Mouse (Mus musculus): ENCODE results near the gene Gm28551. TPM values are rescaled to one million over a fixed set of nuclear protein-coding genes. Genes with fewer than 3 reads are reported as not detected.

Gm28551 gene
- total and polyA plus RNA-seq, 3 experiments: 0.06 to 0.14 TPM; not detected in 1

DNA sequence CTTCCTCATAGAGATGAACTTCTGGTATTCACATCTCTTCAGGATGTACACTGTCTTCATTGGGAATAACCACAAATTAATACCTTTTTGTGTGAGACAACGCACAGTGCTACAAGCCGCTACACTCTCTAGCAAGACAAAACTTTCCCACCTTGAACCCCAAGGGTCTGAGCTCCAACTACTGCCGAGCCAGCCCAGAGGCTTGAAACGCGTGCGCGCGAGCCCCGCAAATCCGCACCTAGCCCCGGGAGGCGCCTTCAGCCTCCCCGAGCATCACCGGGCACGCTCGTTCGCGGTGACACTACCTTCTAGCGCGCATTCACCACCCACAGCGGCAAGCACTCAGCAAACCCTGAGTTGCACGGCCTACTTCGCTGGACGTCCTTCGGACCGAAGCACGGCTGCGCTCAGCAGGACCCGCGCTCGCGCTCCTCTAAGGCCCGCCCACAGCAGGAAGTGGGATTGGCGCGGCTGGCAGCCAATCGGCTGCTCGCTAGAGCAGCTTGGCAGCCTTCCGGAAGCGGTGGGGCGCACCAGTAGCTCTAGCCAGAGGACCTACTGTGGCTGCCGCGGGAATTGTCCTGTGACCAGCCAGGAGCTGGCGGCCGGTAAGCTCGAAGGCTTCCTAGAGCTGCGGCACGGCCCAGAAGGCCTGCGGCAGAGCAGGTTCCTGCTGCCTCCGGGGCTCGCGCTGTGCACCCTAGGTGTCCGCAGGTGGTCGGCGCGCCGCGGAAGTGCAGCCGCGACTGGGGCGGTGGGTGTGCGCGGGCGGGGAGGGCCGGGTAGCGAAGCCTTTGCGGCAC is 55.7 kb downstream of the Gm28551 start, which contains the start of the genes Pms1, Ormdl1 and Gm28778:
Gene Pms1 (minus strand): TSS at position 438 of the 803 bp plus-strand sequence.
Gene Ormdl1 (plus strand): TSS at position 515 of the 803 bp plus-strand sequence.
Gene Gm28778 (plus strand): TSS at position 531 of the 803 bp plus-strand sequence.
- intact Hi-C loops (cut with DNase I): loop anchor here (2.0 to 5.0 kb wide), 2 partner anchors 16 to 56 kb away; partner anchors contain the start of genes Asdurf, Asnsd1, Gm28551 and Osgepl1
- Histone ChIP-seq H3K27me3 (ENCODE audit: control insufficient read depth, insufficient read depth, low read length) (no peaks in the 10 kb centered on the region), H3K4me3 (peak within 1 kb of the TSS; percentile 80), H3K36me3 (ENCODE audit: control insufficient read depth, insufficient read depth, low read length) (no peaks in the 10 kb centered on the region; the same call in none of the 2 replicates), H3K4me1 (ENCODE audit: control insufficient read depth, insufficient read depth, low read length) (no peaks in the 10 kb centered on the region), H3K27ac (peak within 1 kb of the TSS; percentile 81), H3K9ac (ENCODE audit: low read depth, low read length) (peak within 1 kb of the TSS; percentile 87), H3K79me2 (replicated peaks; ENCODE audit: control insufficient read depth, insufficient read depth, low read length) (no peaks in the 10 kb centered on the region)
- peak; percentile 52 for TF ChIP-seq CTCF (IDR thresholded peaks at IDR 0.05)
- TF ChIP-seq POLR2A (IDR thresholded peaks at IDR 0.05; ENCODE audit: insufficient read depth, low read depth, low read length): peak; percentile 89
- no peak for TF ChIP-seq EP300 (IDR thresholded peaks at IDR 0.05; ENCODE audit: insufficient read depth, low read depth, low read length)
- WGBS: under 1% methylated on average over 66 of the region's 66 CpGs
- peak; percentile 97 to 99 for DNase-seq

GRCm38 (mm10) chr1:53291197-53291596 is 61.3 kb downstream of the Gm28551 start:
- H3K79me2 ChIP-seq (replicated peaks; ENCODE audit: control insufficient read depth, insufficient read depth, low read length): no peaks in the 10 kb centered on the region
- no peaks in the 10 kb centered on the region for H3K27me3 ChIP-seq (ENCODE audit: control insufficient read depth, insufficient read depth, low read length)
- TF ChIP-seq POLR2A (IDR thresholded peaks at IDR 0.05; ENCODE audit: insufficient read depth, low read depth, low read length): no peak
- TF ChIP-seq CTCF (IDR thresholded peaks at IDR 0.05): no peak
- TF ChIP-seq EP300 (IDR thresholded peaks at IDR 0.05; ENCODE audit: insufficient read depth, low read depth, low read length): no peak
- DNase-seq: no peak
- intact Hi-C loops (cut with DNase I): no loop called here
- no peaks in the 10 kb centered on the region for H3K36me3 ChIP-seq (ENCODE audit: control insufficient read depth, insufficient read depth, low read length)
- H3K4me3 ChIP-seq: no peak overlapping the region
- H3K9ac ChIP-seq (ENCODE audit: low read depth, low read length): no peak overlapping the region
- no peaks in the 10 kb centered on the region for H3K4me1 ChIP-seq (ENCODE audit: control insufficient read depth, insufficient read depth, low read length)
- H3K27ac ChIP-seq: no peak overlapping the region
- WGBS: 60% methylated on average over 3 of the region's 3 CpGs

Other genes with a start within 250 kb of the Gm28551 start
- not detected for gene 1700019A02Rik, start 165.0 kb downstream of the Gm28551 start, total RNA-seq (2021)
- gene 1700019A02Rik, start 165.0 kb downstream of the Gm28551 start, polyA plus RNA-seq (2012; rRNA removed): not detected in 2 replicates
- gene Pms1, start 55.6 kb downstream of the Gm28551 start, total RNA-seq (2021): 10 to 100 TPM; 10.9 to 13.8 TPM
- gene Pms1, start 55.6 kb downstream of the Gm28551 start, polyA plus RNA-seq (2012; rRNA removed): 1.2 and 2.0 TPM in 2 replicates
- gene Ormdl1, start 55.6 kb downstream of the Gm28551 start, total RNA-seq (2021): 10 to 100 TPM; 13.2 to 14.3 TPM
- gene Ormdl1, start 55.6 kb downstream of the Gm28551 start, polyA plus RNA-seq (2012; rRNA removed): 6.3 and 14.3 TPM in 2 replicates
- not detected for gene Gm28778, start 55.6 kb downstream of the Gm28551 start, total RNA-seq (2021)
- gene Gm28778, start 55.6 kb downstream of the Gm28551 start, polyA plus RNA-seq (2012; rRNA removed): 7.9 and 10.1 TPM in 2 replicates
- gene Osgepl1, start 39.0 kb downstream of the Gm28551 start, total RNA-seq (2021): 10 to 100 TPM; 51.5 to 55.9 TPM
- 27.7 and 61.2 TPM in 2 replicates for gene Osgepl1, start 39.0 kb downstream of the Gm28551 start, polyA plus RNA-seq (2012; rRNA removed)
- gene Asdurf, start within 50 bp of the Gm28551 start, total RNA-seq (2021): 1 to 10 TPM in 1 of 2 experiments, not detected in 1; 1.4 TPM
- gene Asdurf, start within 50 bp of the Gm28551 start, polyA plus RNA-seq (2012; rRNA removed): not detected in 2 replicates
- gene Asnsd1, start 85 bp upstream of the Gm28551 start, total RNA-seq (2021): 10 to 100 TPM; 56.4 to 64.7 TPM
- 14.3 and 32.1 TPM in 2 replicates for gene Asnsd1, start 85 bp upstream of the Gm28551 start, polyA plus RNA-seq (2012; rRNA removed)

All from heart, adult 2 months (tissue).